Mouse (Mus musculus): Measurements from ENCODE around the gene Cnot2. TPM values are rescaled to one million over a fixed set of nuclear protein-coding genes. Genes with fewer than 3 reads are reported as not detected.

The Cnot2 gene
- total RNA-seq, 2 experiments from 2014 or later, result 69.2 to 69.3 TPM

DNA sequence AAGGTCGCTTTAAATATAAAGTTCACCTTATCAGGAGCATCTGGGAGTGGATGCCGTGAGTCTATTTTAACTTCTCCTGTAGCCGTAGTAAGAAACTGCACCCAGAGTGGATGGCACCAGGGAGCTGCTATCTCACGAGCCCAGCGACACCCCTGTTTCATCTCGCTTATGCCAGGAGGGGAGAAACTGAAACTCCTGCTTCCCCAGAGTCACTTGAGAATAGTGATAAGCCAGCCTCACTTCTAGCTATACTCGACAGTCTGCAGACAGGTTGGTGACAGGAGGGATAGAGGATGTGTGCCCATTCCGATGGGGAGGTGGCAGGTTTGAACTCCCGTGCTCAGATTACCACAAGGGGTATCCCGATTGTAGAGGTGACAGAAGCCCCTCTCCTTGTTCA is 141.2 kb downstream of the Cnot2 start:
- no peak for DNase-seq (ENCODE audit: low spot score in 2 of 2)

DNA sequence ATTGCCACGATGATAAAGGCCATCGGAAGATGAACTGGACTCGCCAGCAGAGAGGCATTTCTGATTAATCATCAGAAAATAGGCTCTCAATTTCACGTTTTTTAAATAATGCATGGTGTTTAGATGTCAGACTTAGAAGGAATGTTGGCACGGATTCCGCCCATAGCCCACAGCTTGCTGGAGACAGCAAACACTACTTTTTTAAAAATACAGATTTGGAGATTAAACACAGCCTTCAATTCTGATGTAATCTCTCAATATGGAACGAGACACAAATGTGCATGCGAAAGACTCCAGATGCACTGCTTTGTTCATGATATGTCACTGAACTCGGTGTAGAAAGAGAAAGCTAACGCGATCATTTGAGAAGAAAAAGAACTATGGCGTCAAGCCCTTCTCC is 145.9 kb downstream of the Cnot2 start:
- DNase-seq (ENCODE audit: low spot score in 2 of 2), result peak in 1 of 2 experiments; percentile 40

Small RNAs within 50 kb of the gene (microRNA-seq; reads per million reads assigned to microRNA genes)
- gene Gm25190, result 0 reads per million in 2 experiments

Other genes with a start within 250 kb of the Cnot2 start
- 10 to 100 TPM; 74.4 TPM for gene Kcnmb4, start 107.6 kb downstream of the Cnot2 start, total RNA-seq (2021)